Mouse (Mus musculus) brain, embryonic 14.5 days (tissue): ENCODE measurements around the gene Sox6.

Experiments
- CTCF ChIP-seq: fragments of 200-500 bp; IDR thresholded peaks from 2 replicates; pipeline ENCODE4 v1.5.1; 2012; ENCODE audit warnings: inconsistent platforms, mild to moderate bottlenecking, moderate library complexity, borderline replicate concordance; ENCODE audit not compliant: insufficient read depth, insufficient read length; ENCODE audit errors: extremely low read depth
- POLR2A ChIP-seq: fragments of 200-500 bp; IDR thresholded peaks from 2 replicates; pipeline ENCODE4 v1.6.1; 2012; ENCODE audit warnings: mild to moderate bottlenecking, inconsistent platforms, borderline replicate concordance; ENCODE audit not compliant: poor library complexity, insufficient read depth, insufficient read length, severe bottlenecking; ENCODE audit errors: extremely low read depth

- TF ChIP-seq POLR2A (no peak), CTCF (no peak)
Observed at GRCm38 (mm10) chr7:115936908-115937307, 101.7 kb downstream of the Sox6 start.
